Mouse (Mus musculus): Measurements from ENCODE around the gene Gm9903.
A peak's percentile ranks its signal among the peaks of the same experiment; 100 is the strongest.

Gm9903 gene

GRCm38 (mm10) chr5:33640652-33641051 is 10.9 kb downstream of the Gm9903 start:
- peak in 1 of 2 experiments; percentile 42 for DNase-seq (ENCODE audit: low spot score in 2 of 2)

GRCm38 (mm10) chr5:33651017-33651416 is 21.3 kb downstream of the Gm9903 start:
- DNase-seq (ENCODE audit: low spot score in 2 of 2) = no peak

- peak in 1 of 2 experiments; percentile 16 for DNase-seq (ENCODE audit: low spot score in 2 of 2)
Measured at GRCm38 (mm10) chr5:33651541-33651920, 21.8 kb downstream of the Gm9903 start.

- peak; percentile 94 to 98 for DNase-seq (ENCODE audit: low spot score in 2 of 2)
Measured at GRCm38 (mm10) chr5:33651921-33652782, 22.4 kb downstream of the Gm9903 start, which contains the start of gene Slbp. Gene Slbp, minus strand, starts transcription at chr5:33652574.

DNA sequence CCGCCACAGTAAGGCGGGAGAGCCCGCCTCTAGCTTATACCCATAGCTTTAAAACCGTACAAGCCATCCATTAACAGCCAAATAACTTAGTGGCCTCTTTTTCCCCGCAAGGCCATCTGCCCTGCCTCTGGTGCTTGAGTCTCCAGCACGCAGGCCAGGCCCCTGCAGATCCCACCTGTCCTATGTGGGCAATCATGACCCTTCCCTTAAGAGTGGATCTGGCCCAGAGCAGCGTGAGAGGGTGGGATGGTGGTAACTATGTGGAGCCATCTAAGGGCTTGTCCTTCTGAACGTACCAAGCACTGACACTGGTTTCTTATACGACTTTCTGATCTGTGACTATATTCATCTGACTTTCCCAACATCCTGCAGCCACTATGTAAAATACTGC is 23.1 kb downstream of the Gm9903 start:
- no peak for DNase-seq (ENCODE audit: low spot score in 2 of 2)

GRCm38 (mm10) chr5:33654424-33654823 is 24.7 kb downstream of the Gm9903 start:
- DNase-seq (ENCODE audit: low spot score in 2 of 2) = peak in 1 of 2 experiments; percentile 15

DNA sequence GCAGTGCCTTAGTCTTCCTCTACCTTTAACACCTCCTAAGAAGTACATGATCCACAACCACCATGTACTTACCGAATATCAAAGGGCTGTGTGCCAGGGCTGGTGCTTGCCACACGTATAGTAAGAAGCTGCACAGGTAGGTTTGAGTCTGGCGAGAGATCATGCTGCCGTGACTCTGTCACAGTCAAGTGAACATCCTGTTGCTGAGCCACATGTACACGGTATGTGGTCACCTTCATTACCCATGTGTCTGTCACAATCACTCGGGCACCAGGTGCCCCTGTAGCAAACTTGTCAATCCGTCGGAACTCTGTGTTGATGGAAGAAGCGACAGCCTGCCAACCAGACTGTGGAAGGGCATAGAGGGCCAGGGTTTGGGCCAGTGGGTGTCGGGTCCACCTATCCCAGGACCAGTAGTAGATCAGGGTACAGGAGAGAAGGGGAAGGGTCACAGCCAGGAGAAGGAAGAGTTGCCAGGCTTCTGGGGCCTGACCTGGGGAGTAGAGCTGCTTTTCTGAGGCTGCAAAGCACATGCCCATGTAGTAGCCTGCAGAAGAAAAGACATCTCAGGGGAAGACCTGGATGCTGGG is 25.6 kb downstream of the Gm9903 start:
- DNase-seq (ENCODE audit: low spot score in 2 of 2) = no peak

- no peak for DNase-seq (ENCODE audit: low spot score in 2 of 2)
Measured at GRCm38 (mm10) chr5:33656739-33657138, 27.0 kb downstream of the Gm9903 start.

DNA sequence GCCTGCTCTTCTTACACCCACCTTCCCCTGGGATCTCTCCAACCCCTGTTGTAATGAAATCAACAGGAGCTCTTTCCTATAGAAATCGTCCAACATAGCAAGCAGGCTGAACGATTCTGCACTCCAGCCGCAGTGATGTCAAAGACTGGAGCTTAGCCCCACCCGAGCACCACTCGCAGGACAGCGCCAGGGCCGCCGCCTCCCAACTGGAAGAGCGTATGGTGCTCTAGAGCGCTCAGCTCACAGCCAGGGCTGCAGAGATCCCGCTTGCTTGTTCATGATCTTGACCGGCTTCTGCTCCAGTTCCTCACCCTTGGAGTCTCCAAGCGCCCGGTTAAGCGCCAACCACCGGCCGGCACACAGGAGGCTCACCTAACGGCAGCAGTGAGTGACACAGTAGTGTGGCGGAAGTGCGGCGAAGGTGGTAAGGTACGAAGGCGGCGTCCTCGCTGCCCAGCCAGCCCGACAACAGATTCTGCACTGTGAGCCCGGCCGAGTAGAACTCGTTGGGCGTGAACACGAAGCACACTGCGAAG is 27.6 kb downstream of the Gm9903 start:
- DNase-seq (ENCODE audit: low spot score in 2 of 2) = no peak

- DNase-seq (ENCODE audit: low spot score in 2 of 2) = peak; percentile 96
Measured at GRCm38 (mm10) chr5:33657787-33658663, 28.3 kb downstream of the Gm9903 start, which contains the start of the genes Tacc3 and Tmem129. Gene Tacc3, plus strand, starts transcription at chr5:33658128. Gene Tmem129, minus strand, starts transcription at chr5:33658416.

GRCm38 (mm10) chr5:33658664-33659050 is 28.9 kb downstream of the Gm9903 start:
- DNase-seq (ENCODE audit: low spot score in 2 of 2) = no peak

- DNase-seq (ENCODE audit: low spot score in 2 of 2) = no peak
Measured at GRCm38 (mm10) chr5:33668223-33668622, 38.5 kb downstream of the Gm9903 start.

DNA sequence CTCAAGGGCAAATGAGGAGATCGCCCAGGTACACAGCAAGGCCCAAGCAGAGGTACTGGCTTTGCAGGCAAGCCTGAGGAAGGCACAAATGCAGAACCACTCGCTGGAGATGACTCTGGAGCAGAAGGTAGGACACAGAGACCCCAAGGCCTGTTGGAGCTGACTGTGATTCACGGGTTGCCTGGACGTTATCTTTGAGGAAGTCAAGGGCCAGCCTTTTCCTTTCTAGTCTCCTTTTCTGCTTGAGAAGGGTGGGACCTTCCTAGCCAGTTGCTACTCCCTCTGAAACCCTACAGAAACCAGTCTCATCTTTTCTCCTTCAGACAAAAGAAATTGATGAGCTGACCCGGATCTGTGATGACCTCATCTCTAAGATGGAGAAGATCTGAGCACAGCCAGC is 41.9 kb downstream of the Gm9903 start:
- no peak for DNase-seq (ENCODE audit: low spot score in 2 of 2)

GRCm38 (mm10) chr5:33674439-33674838 is 44.7 kb downstream of the Gm9903 start:
- DNase-seq (ENCODE audit: low spot score in 2 of 2) = no peak

GRCm38 (mm10) chr5:33675964-33676363 is 46.2 kb downstream of the Gm9903 start:
- no peak for DNase-seq (ENCODE audit: low spot score in 2 of 2)

DNA sequence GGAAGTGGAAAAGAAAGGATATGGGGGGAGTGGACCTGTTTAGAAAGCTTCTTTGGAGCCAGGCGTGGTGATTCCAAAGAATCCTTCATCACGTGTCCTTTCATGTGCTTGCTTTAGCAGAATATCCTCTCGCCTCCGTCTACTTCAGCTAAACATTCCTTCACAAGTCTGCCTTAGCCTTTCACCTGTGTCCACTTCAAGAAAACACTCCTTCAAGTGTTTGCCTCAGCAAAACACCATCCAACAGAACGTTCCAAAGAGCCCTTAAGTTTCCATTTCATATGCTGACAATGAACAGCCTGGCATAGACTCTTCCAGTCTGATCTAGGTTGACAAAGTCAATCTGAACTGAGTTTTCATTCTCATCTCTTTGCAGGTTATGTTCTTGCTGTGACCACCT is 48.5 kb downstream of the Gm9903 start:
- DNase-seq (ENCODE audit: low spot score in 2 of 2) = no peak

DNA sequence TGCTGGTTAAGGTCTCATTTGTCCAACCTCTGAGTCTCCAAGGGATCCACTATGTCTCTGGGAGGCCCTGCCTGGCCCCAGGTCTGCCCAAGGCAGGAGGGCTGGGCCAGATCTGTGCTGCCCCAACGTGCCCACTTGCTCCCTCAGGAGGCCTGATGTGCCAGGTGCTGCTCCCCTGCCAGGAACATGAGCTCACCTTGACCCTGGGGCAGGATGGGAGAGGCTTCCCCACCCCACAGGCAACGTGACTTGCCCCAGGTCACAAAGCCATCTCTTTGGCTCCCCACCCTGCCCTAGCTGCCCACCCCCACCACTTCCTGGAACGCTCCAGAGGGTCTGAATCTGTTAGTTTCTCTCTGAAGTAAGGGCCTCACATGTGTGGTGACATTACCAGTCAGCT is 51.3 kb downstream of the Gm9903 start:
- no peak for DNase-seq (ENCODE audit: low spot score in 2 of 2)
